Mouse (Mus musculus): ENCODE data around the gene Olfr1281. TPM values are rescaled to one million over a fixed set of nuclear protein-coding genes. Genes with fewer than 3 reads are reported as not detected.

The Olfr1281 gene
- polyA plus RNA-seq, 1 experiment from 2014 or later, result not detected

- H3K4me2 ChIP-seq (replicated peaks; ENCODE audit: low read depth), result no peak within 1 kb of the TSS
- WGBS, result 63% methylated on average over 2 of the region's 2 CpGs
Measured at GRCm38 (mm10) chr2:111335976-111336375, 9.7 kb downstream of the Olfr1281 start, which contains the start of gene Olfr1282. Gene Olfr1282, minus strand, starts transcription at chr2:111336076.

GRCm38 (mm10) chr2:111366490-111366889 is 40.2 kb downstream of the Olfr1281 start, which contains the start of gene Olfr1283:
Gene Olfr1283, plus strand, starts transcription at chr2:111366790.
- TF ChIP-seq EP300 (optimal IDR thresholded peaks at IDR 0.05), result no peak
- TF ChIP-seq CTCF (IDR thresholded peaks at IDR 0.05; ENCODE audit: low read depth), result no peak
- Histone ChIP-seq H3K27me3 (ENCODE audit: control insufficient read depth, insufficient read depth, low read length) (no peaks in the 10 kb centered on the region), H3K9me3 (ENCODE audit: control insufficient read depth, low read length) (no peaks in the 10 kb centered on the region), H3K4me3 (ENCODE audit: low read depth, low read length) (no peak within 1 kb of the TSS), H3K36me3 (ENCODE audit: control insufficient read depth, insufficient read depth, low read length) (no peaks in the 10 kb centered on the region), H3K27ac (replicated peaks) (no peak within 1 kb of the TSS), H3K9ac (ENCODE audit: low read length) (no peak within 1 kb of the TSS), H3K4me2 (replicated peaks; ENCODE audit: low read depth) (no peak within 1 kb of the TSS), H3K4me1 (replicated peaks; ENCODE audit: control insufficient read depth, insufficient read depth) (no peaks in the 10 kb centered on the region)
- 69% methylated on average over 2 of the region's 2 CpGs for WGBS
- ATAC-seq (ENCODE audit: low FRiP score, low TSS enrichment), result no peak
- DNase-seq (ENCODE audit: low spot score), result no peak

More at GRCm38 (mm10) chr2:111335976-111336375, 9.7 kb downstream of the Olfr1281 start, which contains the start of gene Olfr1282:
- no peak for TF ChIP-seq CTCF (IDR thresholded peaks at IDR 0.05; ENCODE audit: low read depth)
- no peak for TF ChIP-seq EP300 (optimal IDR thresholded peaks at IDR 0.05)
- H3K27ac ChIP-seq (replicated peaks), result no peak within 1 kb of the TSS
- no peak within 1 kb of the TSS for H3K9ac ChIP-seq (ENCODE audit: low read length)
- no peak within 1 kb of the TSS for H3K4me3 ChIP-seq (ENCODE audit: low read depth, low read length)
- no peaks in the 10 kb centered on the region for H3K9me3 ChIP-seq (ENCODE audit: control insufficient read depth, low read length)
- ATAC-seq (ENCODE audit: low FRiP score, low TSS enrichment) (no peak), DNase-seq (ENCODE audit: low spot score) (no peak)
- no peaks in the 10 kb centered on the region for H3K4me1 ChIP-seq (replicated peaks; ENCODE audit: control insufficient read depth, insufficient read depth)
- H3K36me3 ChIP-seq (ENCODE audit: control insufficient read depth, insufficient read depth, low read length), result no peaks in the 10 kb centered on the region
- no peaks in the 10 kb centered on the region for H3K27me3 ChIP-seq (ENCODE audit: control insufficient read depth, insufficient read depth, low read length)

GRCm38 (mm10) chr2:111375222-111375621 is 48.9 kb downstream of the Olfr1281 start, which contains the start of gene Olfr1284:
Gene Olfr1284, plus strand, starts transcription at chr2:111375522.
- Histone ChIP-seq H3K9ac (ENCODE audit: low read length) (no peak within 1 kb of the TSS), H3K4me3 (ENCODE audit: low read depth, low read length) (no peak within 1 kb of the TSS), H3K9me3 (ENCODE audit: control insufficient read depth, low read length) (no peaks in the 10 kb centered on the region), H3K4me1 (replicated peaks; ENCODE audit: control insufficient read depth, insufficient read depth) (no peaks in the 10 kb centered on the region), H3K27me3 (ENCODE audit: control insufficient read depth, insufficient read depth, low read length) (no peaks in the 10 kb centered on the region), H3K27ac (replicated peaks) (no peak within 1 kb of the TSS), H3K4me2 (replicated peaks; ENCODE audit: low read depth) (no peak within 1 kb of the TSS), H3K36me3 (ENCODE audit: control insufficient read depth, insufficient read depth, low read length) (no peaks in the 10 kb centered on the region)
- no peak for TF ChIP-seq CTCF (IDR thresholded peaks at IDR 0.05; ENCODE audit: low read depth)
- no peak for TF ChIP-seq EP300 (optimal IDR thresholded peaks at IDR 0.05)
- 86% methylated on average over 1 of the region's 1 CpGs for WGBS
- no peak for ATAC-seq (ENCODE audit: low FRiP score, low TSS enrichment)
- no peak for DNase-seq (ENCODE audit: low spot score)

Other genes with a start within 250 kb of the Olfr1281 start
- not detected in 2 replicates for gene Gm13941, start 220.5 kb upstream of the Olfr1281 start, polyA plus RNA-seq (2015; fragmentation: Nextera tagmentation; extraction: Ambion mirVana)
- gene Gm15130, start 173.6 kb upstream of the Olfr1281 start, polyA plus RNA-seq (2015; fragmentation: Nextera tagmentation; extraction: Ambion mirVana), result not detected in 2 replicates
- gene 4930430A15Rik, start 96.9 kb upstream of the Olfr1281 start, polyA plus RNA-seq (2015; fragmentation: Nextera tagmentation; extraction: Ambion mirVana), result not detected in 2 replicates
- gene Olfr1275, start 91.2 kb upstream of the Olfr1281 start, polyA plus RNA-seq (2015; fragmentation: Nextera tagmentation; extraction: Ambion mirVana), result not detected in 2 replicates
- gene Olfr1276, start 72.0 kb upstream of the Olfr1281 start, polyA plus RNA-seq (2015; fragmentation: Nextera tagmentation; extraction: Ambion mirVana), result not detected in 2 replicates
- gene Olfr1277, start 52.4 kb upstream of the Olfr1281 start, polyA plus RNA-seq (2015; fragmentation: Nextera tagmentation; extraction: Ambion mirVana), result 0.01 TPM in 1 of 2 replicates, not detected in the other
- gene Olfr1278, start 36.4 kb upstream of the Olfr1281 start, polyA plus RNA-seq (2015; fragmentation: Nextera tagmentation; extraction: Ambion mirVana), result not detected in 2 replicates
- not detected in 2 replicates for gene Olfr1279, start 25.9 kb upstream of the Olfr1281 start, polyA plus RNA-seq (2015; fragmentation: Nextera tagmentation; extraction: Ambion mirVana)
- gene Olfr1280, start 12.5 kb upstream of the Olfr1281 start, polyA plus RNA-seq (2015; fragmentation: Nextera tagmentation; extraction: Ambion mirVana), result not detected in 2 replicates
- not detected in 2 replicates for gene Olfr1282, start 9.6 kb downstream of the Olfr1281 start, polyA plus RNA-seq (2015; fragmentation: Nextera tagmentation; extraction: Ambion mirVana)
- gene Olfr1283, start 40.3 kb downstream of the Olfr1281 start, polyA plus RNA-seq (2015; fragmentation: Nextera tagmentation; extraction: Ambion mirVana), result not detected in 2 replicates
- not detected in 2 replicates for gene Olfr1284, start 49.0 kb downstream of the Olfr1281 start, polyA plus RNA-seq (2015; fragmentation: Nextera tagmentation; extraction: Ambion mirVana)
- gene Olfr1286, start 96.6 kb downstream of the Olfr1281 start, polyA plus RNA-seq (2015; fragmentation: Nextera tagmentation; extraction: Ambion mirVana), result not detected in 2 replicates
- gene Olfr1287, start 122.6 kb downstream of the Olfr1281 start, polyA plus RNA-seq (2015; fragmentation: Nextera tagmentation; extraction: Ambion mirVana), result not detected in 2 replicates
- not detected in 2 replicates for gene Olfr1288, start 147.6 kb downstream of the Olfr1281 start, polyA plus RNA-seq (2015; fragmentation: Nextera tagmentation; extraction: Ambion mirVana)
- gene Olfr1289, start 154.3 kb downstream of the Olfr1281 start, polyA plus RNA-seq (2015; fragmentation: Nextera tagmentation; extraction: Ambion mirVana), result not detected in 2 replicates
- gene Olfr1290, start 167.3 kb downstream of the Olfr1281 start, polyA plus RNA-seq (2015; fragmentation: Nextera tagmentation; extraction: Ambion mirVana), result not detected in 2 replicates
- 0.02 TPM in 1 of 2 replicates, not detected in the other for gene Olfr1291-ps1, start 170.7 kb downstream of the Olfr1281 start, polyA plus RNA-seq (2015; fragmentation: Nextera tagmentation; extraction: Ambion mirVana)
- gene Olfr1293-ps, start 198.7 kb downstream of the Olfr1281 start, polyA plus RNA-seq (2015; fragmentation: Nextera tagmentation; extraction: Ambion mirVana), result not detected in 2 replicates
- gene Olfr1294, start 213.8 kb downstream of the Olfr1281 start, polyA plus RNA-seq (2015; fragmentation: Nextera tagmentation; extraction: Ambion mirVana), result not detected in 2 replicates
- not detected in 2 replicates for gene Olfr1295, start 243.2 kb downstream of the Olfr1281 start, polyA plus RNA-seq (2015; fragmentation: Nextera tagmentation; extraction: Ambion mirVana)